Mouse (Mus musculus): ENCODE results near the gene Slc35f5.

Gene Slc35f5

DNA sequence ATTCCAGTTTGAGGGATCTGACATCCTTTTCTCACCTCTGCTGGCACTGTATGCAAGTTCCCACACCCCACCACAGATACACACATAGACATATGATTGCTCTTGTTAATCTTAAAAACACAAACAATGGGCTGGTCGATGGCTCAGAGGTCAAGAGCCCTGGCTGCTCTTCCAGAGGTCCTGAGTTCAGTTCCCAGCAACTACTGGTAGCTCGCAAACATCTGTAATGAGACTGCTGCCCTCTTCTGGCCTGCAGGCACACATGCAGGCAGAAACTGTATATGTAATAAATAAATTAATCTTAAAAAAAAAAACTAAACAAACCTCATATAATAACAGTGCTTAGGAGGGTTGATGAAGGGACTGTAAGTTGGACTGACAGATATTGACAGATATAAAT is 13.8 kb downstream of the Slc35f5 start:
- DNase-seq (ENCODE audit: extremely low spot score, low spot score): peak; percentile 13

- no peak for DNase-seq (ENCODE audit: extremely low spot score, low spot score)
These were observed 15.2 kb downstream of the Slc35f5 start for GRCm38 (mm10) chr1:125575458-125576114.

DNA sequence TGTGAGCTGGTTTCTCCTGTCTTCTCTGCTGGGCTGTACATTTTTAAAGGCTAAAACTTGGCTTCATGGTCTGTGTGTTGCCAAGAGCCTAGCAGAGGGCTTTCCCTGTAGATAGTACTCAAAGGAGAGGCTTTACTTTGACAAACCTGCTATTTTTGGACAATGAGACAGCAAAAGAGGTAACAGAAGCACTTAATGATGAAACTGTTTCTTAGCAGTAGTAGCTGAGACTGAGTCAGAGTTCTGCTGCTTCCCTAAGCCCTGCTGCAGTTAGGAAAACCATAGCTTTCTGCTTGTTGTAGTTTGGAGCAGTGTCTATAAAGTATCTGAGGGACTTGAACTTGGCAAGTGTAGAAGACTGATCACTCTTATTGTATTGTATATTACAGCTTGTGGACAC is 16.6 kb downstream of the Slc35f5 start:
- DNase-seq (ENCODE audit: extremely low spot score, low spot score): no peak

DNA sequence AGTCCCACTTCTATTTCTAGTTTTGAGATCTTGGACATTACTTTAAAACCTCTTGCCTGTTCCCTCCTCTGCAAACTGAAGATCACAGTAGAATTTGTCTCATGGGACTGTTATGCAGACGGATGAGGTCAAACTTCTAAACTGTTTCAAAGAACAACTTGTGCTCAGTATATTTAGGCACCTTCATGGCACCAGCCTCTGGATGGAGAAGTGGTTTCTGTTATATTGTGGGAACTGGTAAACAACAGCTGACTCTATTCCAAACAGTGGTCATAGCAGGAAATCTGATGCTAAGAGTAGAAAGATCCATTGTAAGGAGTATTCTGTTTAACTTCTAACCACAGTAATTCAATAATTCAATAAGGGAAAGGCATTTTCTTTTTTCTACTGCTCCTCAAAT is 17.7 kb downstream of the Slc35f5 start:
- no peak for DNase-seq (ENCODE audit: extremely low spot score, low spot score)

GRCm38 (mm10) chr1:125581134-125581533 is 20.7 kb downstream of the Slc35f5 start:
- DNase-seq (ENCODE audit: extremely low spot score, low spot score): no peak

DNA sequence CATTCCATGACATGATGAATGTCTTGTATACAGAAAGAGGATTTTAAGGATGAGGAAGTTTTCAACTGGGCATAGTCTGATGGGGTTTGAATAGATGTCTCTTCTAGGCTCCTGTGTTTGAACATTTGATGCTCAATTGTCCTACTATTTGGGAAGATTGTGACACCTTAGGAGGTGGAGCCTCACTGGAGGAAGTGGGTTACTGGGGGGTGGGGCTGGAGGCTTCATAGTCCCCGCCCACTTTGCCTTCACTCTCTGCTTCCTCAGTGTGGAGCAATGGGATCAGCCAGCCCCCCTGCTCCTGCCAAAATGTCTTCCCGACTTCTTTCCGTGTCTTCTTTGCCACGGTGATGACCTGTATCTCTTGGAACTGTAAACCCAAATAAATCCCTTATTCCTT is 43.2 kb downstream of the Slc35f5 start:
- DNase-seq (ENCODE audit: extremely low spot score, low spot score): no peak

- peak; percentile 93 for DNase-seq (ENCODE audit: extremely low spot score, low spot score)
These were observed 46.9 kb downstream of the Slc35f5 start for GRCm38 (mm10) chr1:125607087-125607803.

- DNase-seq (ENCODE audit: extremely low spot score, low spot score): no peak
These were observed 64.1 kb downstream of the Slc35f5 start for GRCm38 (mm10) chr1:125624376-125625076.

GRCm38 (mm10) chr1:125639501-125640253 is 79.3 kb downstream of the Slc35f5 start:
- DNase-seq (ENCODE audit: extremely low spot score, low spot score): no peak

- DNase-seq (ENCODE audit: extremely low spot score, low spot score): no peak
These were observed 83.2 kb downstream of the Slc35f5 start for GRCm38 (mm10) chr1:125643643-125644042.
